Mouse (Mus musculus) heart, embryonic 10.5 days (tissue): ENCODE measurements around the gene Adprm. TPM values are rescaled to one million over a fixed set of nuclear protein-coding genes. Genes with fewer than 3 reads are reported as not detected.

Experiments used
- microRNA-seq: library from miRNA; unstranded; fragments of <30 nt; microRNA quantifications from one replicate; pipeline ENCODE4, GENCODE M21; 2017
- polyA plus RNA-seq: library from polyadenylated mRNA; unstranded; fragments of >200 nt; fragmentation: Nextera tagmentation; extraction: Ambion mirVana; gene quantifications from 2 replicates; pipeline ENCODE4 v1.2.1, GENCODE M21; 2016

The Adprm gene
- polyA plus RNA-seq, 1 experiment from 2014 or later: 21.7 TPM

Small RNAs within 50 kb of the gene (microRNA-seq; reads per million reads assigned to microRNA genes)
- not detected for gene Mir6923

Other genes with a start within 250 kb of the Adprm start
- gene Pirt, start 140.6 kb downstream of the Adprm start, polyA plus RNA-seq: 6.9 and 13.1 TPM in 2 replicates
- gene Tmem238l, start 96.0 kb downstream of the Adprm start, polyA plus RNA-seq: 0.28 TPM in 1 of 2 replicates, not detected in the other
- 1.7 and 1.8 TPM in 2 replicates for gene Tmem220, start 27.4 kb downstream of the Adprm start, polyA plus RNA-seq
- gene Sco1, start 76 bp upstream of the Adprm start, polyA plus RNA-seq: 21.7 and 26.6 TPM in 2 replicates
- gene Myh3, start 25.7 kb upstream of the Adprm start, polyA plus RNA-seq: 0.04 TPM in 2 replicates
- gene Myh2, start 118.4 kb upstream of the Adprm start, polyA plus RNA-seq: not detected in 2 replicates
- 0.04 and 0.18 TPM in 2 replicates for gene Myh1, start 147.5 kb upstream of the Adprm start, polyA plus RNA-seq
- 0.02 TPM in 1 of 2 replicates, not detected in the other for gene Myh4, start 185.4 kb upstream of the Adprm start, polyA plus RNA-seq
- gene Myh8, start 224.5 kb upstream of the Adprm start, polyA plus RNA-seq: 0.02 TPM in 1 of 2 replicates, not detected in the other